Mouse (Mus musculus) midbrain, embryonic 10.5 days (tissue): ENCODE data around the gene Ttf1. TPM values are rescaled to one million over a fixed set of nuclear protein-coding genes. Genes with fewer than 3 reads are reported as not detected.

Experiments used
- DNase-seq: peaks from one replicate; pipeline ENCODE4 v3.0.0-alpha.2; 2017; ENCODE audit warnings: low spot score
- H3K27ac ChIP-seq: fragments of 300-500 bp; sonication (generic); replicated peaks from 2 replicates; pipeline ENCODE4 v1.5.1; 2016; ENCODE audit warnings: mild to moderate bottlenecking
- H3K27me3 ChIP-seq: fragments of 300-500 bp; sonication (generic); 2 replicates; pipeline ENCODE4 v1.6.1; 2016; ENCODE audit warnings: low read depth, mild to moderate bottlenecking; ENCODE audit not compliant: poor library complexity, severe bottlenecking
- H3K36me3 ChIP-seq: fragments of 300-500 bp; sonication (generic); 2 replicates; pipeline ENCODE4 v1.6.1; 2016; ENCODE audit warnings: mild to moderate bottlenecking, moderate library complexity
- H3K4me1 ChIP-seq: fragments of 300-500 bp; sonication (generic); 2 replicates; pipeline ENCODE4 v1.6.1; 2016
- H3K4me3 ChIP-seq: fragments of 300-500 bp; sonication (generic); 2 replicates; pipeline ENCODE4 v1.5.1; 2016; ENCODE audit warnings: mild to moderate bottlenecking, moderate library complexity
- H3K9me3 ChIP-seq: fragments of 300-500 bp; sonication (generic); replicated peaks from 2 replicates; pipeline ENCODE4 v1.6.1; 2016; ENCODE audit warnings: mild to moderate bottlenecking
- WGBS: fragments of 180-500 bp; shearing (Covaris S2); methylation state at CpG from one replicate; pipeline ENCODE4 v1.1.7; 2016; 5-methylcytosine and 5-hydroxymethylcytosine counted together
- polyA plus RNA-seq: library from polyadenylated mRNA; unstranded; fragments of >200 nt; fragmentation: Nextera tagmentation; extraction: Ambion mirVana; gene quantifications from 2 replicates; pipeline ENCODE4 v1.2.1, GENCODE M21; 2016

Ttf1 gene
- polyA plus RNA-seq, 1 experiment from 2014 or later, result 12.6 TPM

- 1% methylated on average over 18 of the region's 18 CpGs for WGBS
- Histone ChIP-seq H3K4me3 (peak overlapping the region; percentile 31), H3K27me3 (peaks cover 98% of the 10 kb centered on the region), H3K9me3 (no peaks in the 10 kb centered on the region), H3K36me3 (no peaks in the 10 kb centered on the region), H3K4me1 (peaks cover 56% of the 10 kb centered on the region), H3K27ac (peak overlapping the region; percentile 79)
- peak; percentile 59 for DNase-seq
Observed at GRCm38 (mm10) chr2:29040594-29041476, 19.2 kb upstream of the Ttf1 start.

- no peak for DNase-seq
- Histone ChIP-seq H3K9me3 (no peaks in the 10 kb centered on the region), H3K4me1 (peaks cover 59% of the 10 kb centered on the region), H3K27me3 (peaks cover 98% of the 10 kb centered on the region), H3K36me3 (no peaks in the 10 kb centered on the region), H3K27ac (peak overlapping the region; percentile 79), H3K4me3 (peak overlapping the region; percentile 31)
- WGBS, result 11% methylated on average over 8 of the region's 8 CpGs
Observed at GRCm38 (mm10) chr2:29041477-29041768, 18.6 kb upstream of the Ttf1 start.

- H3K9me3 ChIP-seq, result no peaks in the 10 kb centered on the region
- no peak for DNase-seq
- H3K27ac ChIP-seq, result peak overlapping the region; percentile 79
- H3K4me3 ChIP-seq, result no peak overlapping the region
- no peaks in the 10 kb centered on the region for H3K36me3 ChIP-seq
- H3K4me1 ChIP-seq, result peaks cover 61% of the 10 kb centered on the region
- 83% methylated on average over 5 of the region's 5 CpGs for WGBS
- H3K27me3 ChIP-seq, result peaks cover 98% of the 10 kb centered on the region
Observed at GRCm38 (mm10) chr2:29042124-29042523, 17.9 kb upstream of the Ttf1 start.

- H3K27me3 ChIP-seq, result peaks cover 95% of the 10 kb centered on the region
- H3K4me3 ChIP-seq, result peak overlapping the region; percentile 33
- H3K4me1 ChIP-seq, result peaks cover 65% of the 10 kb centered on the region
- H3K27ac ChIP-seq, result peak overlapping the region; percentile 70
- no peaks in the 10 kb centered on the region for H3K9me3 ChIP-seq
- WGBS, result 13% methylated on average over 16 of the region's 16 CpGs
- DNase-seq, result peak; percentile 72
- no peaks in the 10 kb centered on the region for H3K36me3 ChIP-seq
Observed at GRCm38 (mm10) chr2:29046151-29046550, 13.9 kb upstream of the Ttf1 start.

- Histone ChIP-seq H3K4me1 (peaks cover 61% of the 10 kb centered on the region), H3K36me3 (no peaks in the 10 kb centered on the region), H3K9me3 (no peaks in the 10 kb centered on the region), H3K4me3 (no peak overlapping the region), H3K27ac (no peak overlapping the region), H3K27me3 (peaks cover 79% of the 10 kb centered on the region)
- 64% methylated on average over 5 of the region's 5 CpGs for WGBS
- DNase-seq, result no peak
Observed at GRCm38 (mm10) chr2:29051932-29052331, 8.1 kb upstream of the Ttf1 start.

GRCm38 (mm10) chr2:29052943-29053454 lies 7.1 kb upstream of the Ttf1 start:
- peaks cover 79% of the 10 kb centered on the region for H3K27me3 ChIP-seq
- 30% methylated on average over 4 of the region's 4 CpGs for WGBS
- H3K9me3 ChIP-seq, result no peaks in the 10 kb centered on the region
- no peaks in the 10 kb centered on the region for H3K36me3 ChIP-seq
- DNase-seq, result peak; percentile 64
- peak overlapping the region; percentile 8; the same call in 1 of the 2 replicates for H3K4me3 ChIP-seq
- no peak overlapping the region for H3K27ac ChIP-seq
- H3K4me1 ChIP-seq, result peaks cover 59% of the 10 kb centered on the region

- peak; percentile 74 for DNase-seq
- Histone ChIP-seq H3K9me3 (no peaks in the 10 kb centered on the region), H3K27me3 (peaks cover 75% of the 10 kb centered on the region), H3K4me1 (peaks cover 54% of the 10 kb centered on the region), H3K4me3 (peak overlapping the region; percentile 66), H3K36me3 (no peaks in the 10 kb centered on the region), H3K27ac (no peak overlapping the region)
- WGBS, result 4% methylated on average over 20 of the region's 20 CpGs
Observed at GRCm38 (mm10) chr2:29053802-29054544, 6.1 kb upstream of the Ttf1 start.

- WGBS, result 1% methylated on average over 30 of the region's 30 CpGs
- H3K27ac ChIP-seq, result peak overlapping the region; percentile 91
- H3K4me1 ChIP-seq, result peaks cover 50% of the 10 kb centered on the region
- peaks cover 69% of the 10 kb centered on the region for H3K27me3 ChIP-seq
- H3K9me3 ChIP-seq, result no peaks in the 10 kb centered on the region
- no peaks in the 10 kb centered on the region for H3K36me3 ChIP-seq
- peak overlapping the region; percentile 66 for H3K4me3 ChIP-seq
- DNase-seq, result no peak
Observed at GRCm38 (mm10) chr2:29054545-29054935, 5.5 kb upstream of the Ttf1 start.

GRCm38 (mm10) chr2:29054991-29055390 lies 5.1 kb upstream of the Ttf1 start, which contains the start of gene Cfap77:
Gene Cfap77, minus strand, starts transcription at chr2:29055066.
- under 1% methylated on average over 25 of the region's 25 CpGs for WGBS
- Histone ChIP-seq H3K36me3 (no peaks in the 10 kb centered on the region), H3K4me3 (peak within 1 kb of the TSS; percentile 66), H3K27me3 (peaks cover 68% of the 10 kb centered on the region), H3K4me1 (peaks cover 47% of the 10 kb centered on the region), H3K9me3 (no peaks in the 10 kb centered on the region), H3K27ac (peak within 1 kb of the TSS; percentile 91)
- DNase-seq, result peak; percentile 74

GRCm38 (mm10) chr2:29065796-29066195 lies 5.7 kb downstream of the Ttf1 start:
- Histone ChIP-seq H3K36me3 (peaks cover 53% of the 10 kb centered on the region), H3K4me1 (peaks cover 11% of the 10 kb centered on the region), H3K27ac (no peak overlapping the region), H3K9me3 (no peaks in the 10 kb centered on the region), H3K4me3 (no peak overlapping the region), H3K27me3 (no peaks in the 10 kb centered on the region)
- 91% methylated on average over 6 of the region's 6 CpGs for WGBS
- DNase-seq, result no peak

GRCm38 (mm10) chr2:29066410-29066809 lies 6.3 kb downstream of the Ttf1 start:
- no peak overlapping the region for H3K4me3 ChIP-seq
- H3K27me3 ChIP-seq, result no peaks in the 10 kb centered on the region
- H3K36me3 ChIP-seq, result peaks cover 59% of the 10 kb centered on the region
- 56% methylated on average over 7 of the region's 7 CpGs for WGBS
- H3K4me1 ChIP-seq, result peaks cover 5% of the 10 kb centered on the region
- H3K9me3 ChIP-seq, result no peaks in the 10 kb centered on the region
- DNase-seq, result no peak
- no peak overlapping the region for H3K27ac ChIP-seq

GRCm38 (mm10) chr2:29074676-29075075 lies 14.6 kb downstream of the Ttf1 start:
- no peak for DNase-seq
- Histone ChIP-seq H3K27ac (no peak overlapping the region), H3K9me3 (no peaks in the 10 kb centered on the region), H3K27me3 (no peaks in the 10 kb centered on the region), H3K4me1 (no peaks in the 10 kb centered on the region), H3K36me3 (peaks cover 95% of the 10 kb centered on the region), H3K4me3 (no peak overlapping the region)
- 93% methylated on average over 7 of the region's 7 CpGs for WGBS
